Mouse (Mus musculus): ENCODE measurements around the gene Sumo1. TPM values are rescaled to one million over a fixed set of nuclear protein-coding genes. Genes with fewer than 3 reads are reported as not detected.

Sumo1 gene
- total and polyA plus RNA-seq, 3 experiments = 122 to 505 (median 296) TPM

- Histone ChIP-seq H3K27me3 (replicated peaks) (no peaks in the 10 kb centered on the region), H3K4me1 (ENCODE audit: control insufficient read depth in 1 of 2, insufficient read depth in 2 of 2) (peaks cover 7 to 35% of the 10 kb centered on the region in 2 experiments), H3K4me3 (replicated peaks in 1 of 3; ENCODE audit: low read depth in 2 of 3, low read length in 2 of 3, poor library complexity in 1 of 3) (peak overlapping the region in 1 of 3 experiments; percentile 23), H3K79me2 (replicated peaks; ENCODE audit: control insufficient read depth, extremely low read depth, insufficient read depth, poor library complexity, severe bottlenecking) (no peaks in the 10 kb centered on the region), H3K9me3 (replicated peaks; ENCODE audit: low read length) (no peaks in the 10 kb centered on the region), H3K4me2 (ENCODE audit: insufficient read depth, low read depth, poor library complexity, severe bottlenecking) (peak overlapping the region; percentile 47), H3K36me3 (replicated peaks in 1 of 2; ENCODE audit: control insufficient read depth in 1 of 2, insufficient read depth in 1 of 2, low read length in 1 of 2) (no peaks in the 10 kb centered on the region), H3K27ac (ENCODE audit: insufficient read depth, low read depth) (peak overlapping the region; percentile 98), H3K9ac (ENCODE audit: insufficient read depth, low read depth) (peak overlapping the region; percentile 41; the same call in 1 of the 2 replicates)
- TF ChIP-seq MXI1 (IDR thresholded peaks at IDR 0.05; ENCODE audit: low read depth, low read length) (peak; percentile 91), RAD21 (IDR thresholded peaks at IDR 0.05; ENCODE audit: low read depth, low read length) (peak; percentile 35), HCFC1 (IDR thresholded peaks at IDR 0.05; ENCODE audit: low read depth, low read length) (no peak), ZMIZ1 (IDR thresholded peaks at IDR 0.05; ENCODE audit: low read depth, low read length) (no peak), ETS1 (conservative IDR thresholded peaks at IDR 0.05; ENCODE audit: low read depth, low read length) (peak; percentile 51; the same call in 1 of the 2 replicates), NRF1 (IDR thresholded peaks at IDR 0.05; ENCODE audit: low read depth, low read length) (0 out of 2 replicates have a peak, but pooled peaks have one; percentile 13), MAZ (IDR thresholded peaks at IDR 0.05; ENCODE audit: low read depth, low read length) (0 out of 2 replicates have a peak, but pooled peaks have one; percentile 20), JUND (conservative IDR thresholded peaks at IDR 0.05; ENCODE audit: low read depth, low read length) (no peak), ZNF384 (IDR thresholded peaks at IDR 0.05; ENCODE audit: low read depth, low read length) (peak; percentile 58; the same call in 1 of the 2 replicates), BHLHE40 (IDR thresholded peaks at IDR 0.05; ENCODE audit: low read depth, low read length) (peak; percentile 67), USF1 (IDR thresholded peaks at IDR 0.05; ENCODE audit: low read depth, low read length) (peak; percentile 83), TBP (conservative IDR thresholded peaks at IDR 0.05; ENCODE audit: low read depth, low read length) (peak; percentile 62; the same call in 1 of the 2 replicates), MYC (IDR thresholded peaks at IDR 0.05; ENCODE audit: low read depth, low read length) (peak; percentile 99), IRF4 (IDR thresholded peaks at IDR 0.05; ENCODE audit: low read depth, low read length) (no peak), JUN (IDR thresholded peaks at IDR 0.05; ENCODE audit: insufficient read depth, low read depth, low read length) (no peak), SMC3 (IDR thresholded peaks at IDR 0.05; ENCODE audit: low read depth, low read length) (peak; percentile 54), POLR2A (IDR thresholded peaks at IDR 0.05; ENCODE audit: low read depth, low read length) (peak; percentile 50), UBTF (IDR thresholded peaks at IDR 0.05; ENCODE audit: low read depth, low read length) (no peak), MAX (IDR thresholded peaks at IDR 0.05; ENCODE audit: low read length) (peak; percentile 98), USF2 (conservative IDR thresholded peaks at IDR 0.05; ENCODE audit: low read depth, low read length) (peak; percentile 76), EP300 (IDR thresholded peaks at IDR 0.05; ENCODE audit: low read length) (no peak), CTCF (conservative IDR thresholded peaks at IDR 0.05 in 1 of 2, IDR thresholded peaks at IDR 0.05 in 1 of 2; ENCODE audit: low read depth in 2 of 2, low read length in 2 of 2) (peak in 1 of 2 experiments; percentile 78; a peak in 2 of 4 replicates), ZC3H11A (IDR thresholded peaks at IDR 0.05; ENCODE audit: low read depth, low read length) (no peak), POLR2AphosphoS2 (IDR thresholded peaks at IDR 0.05; ENCODE audit: low read depth, low read length) (no peak), CHD1 (IDR thresholded peaks at IDR 0.05; ENCODE audit: low read depth, low read length) (no peak), ELF1 (IDR thresholded peaks at IDR 0.05; ENCODE audit: low read depth, low read length) (no peak), MAFK (IDR thresholded peaks at IDR 0.05; ENCODE audit: insufficient replicate concordance, low read length) (no peak), TCF12 (IDR thresholded peaks at IDR 0.05; ENCODE audit: low read depth, low read length) (no peak; the same call in 1 of the 2 replicates), PAX5 (IDR thresholded peaks at IDR 0.05; ENCODE audit: low read length) (no peak), SIN3A (IDR thresholded peaks at IDR 0.05; ENCODE audit: low read length) (peak; percentile 20; the same call in 1 of the 2 replicates), NELFE (IDR thresholded peaks at IDR 0.05; ENCODE audit: low read depth, low read length) (no peak), ZKSCAN1 (IDR thresholded peaks at IDR 0.05; ENCODE audit: borderline replicate concordance, low read depth, low read length) (no peak), KAT2A (IDR thresholded peaks at IDR 0.05; ENCODE audit: insufficient replicate concordance, low read length) (no peak), CHD2 (IDR thresholded peaks at IDR 0.05; ENCODE audit: low read length) (no peak), RCOR1 (conservative IDR thresholded peaks at IDR 0.05; ENCODE audit: low read depth, low read length) (no peak), MEF2A (IDR thresholded peaks at IDR 0.05; ENCODE audit: borderline replicate concordance, low read depth, low read length) (peak; percentile 47; the same call in 1 of the 2 replicates), E2F4 (IDR thresholded peaks at IDR 0.05; ENCODE audit: insufficient replicate concordance, low read depth, low read length) (peak; percentile 86; the same call in 1 of the 2 replicates)
- dilution Hi-C loops (cut with MboI; ENCODE audit: extremely low pct_ligation_motif_present, extremely low pct_unique_long_range_greater_than_20kb, low sequenced_read_pairs) = no loop called here
- peak; percentile 91 for DNase-seq (ENCODE audit: extremely low read depth)
- in situ Hi-C loops (cut with MboI; ENCODE audit: low pct_ligation_motif_present, low pct_unique_long_range_greater_than_20kb, low sequenced_read_pairs) = loop anchor here (5.0 to 25.0 kb wide), 3 partner anchors 42 to 297 kb away; no protein-coding TSS in a partner anchor
Measured at GRCm38 (mm10) chr1:59608920-59609319, 61.7 kb downstream of the Sumo1 start.
